Mouse (Mus musculus): ENCODE results near the gene Gmfg. TPM values are rescaled to one million over a fixed set of nuclear protein-coding genes. Genes with fewer than 3 reads are reported as not detected.
A peak's percentile ranks its signal among the peaks of the same experiment; 100 is the strongest.

The Gmfg gene
- polyA plus RNA-seq, 1 experiment from 2014 or later: 17.0 TPM

- H3K27me3 ChIP-seq (ENCODE audit: control insufficient read depth, insufficient read depth, low read length): no peaks in the 10 kb centered on the region
- no peaks in the 10 kb centered on the region for H3K9me3 ChIP-seq (ENCODE audit: control insufficient read depth, low read depth, low read length)
- H3K36me3 ChIP-seq (ENCODE audit: control insufficient read depth, insufficient read depth, low read length): peaks cover 78% of the 10 kb centered on the region
- no peak overlapping the region for H3K4me2 ChIP-seq (replicated peaks; ENCODE audit: low read depth, low read length)
- no peaks in the 10 kb centered on the region for H3K4me1 ChIP-seq (ENCODE audit: control insufficient read depth, insufficient read depth, low read length)
- no peak overlapping the region for H3K27ac ChIP-seq (ENCODE audit: low read length)
- no peak for ATAC-seq (ENCODE audit: insufficient number of reproducible peaks, insufficient read depth, low FRiP score, low read depth)
- no peak overlapping the region for H3K9ac ChIP-seq (replicated peaks; ENCODE audit: low read depth, low read length)
- H3K4me3 ChIP-seq (ENCODE audit: low read depth, low read length): no peak overlapping the region
- WGBS: 100% methylated on average over 1 of the region's 1 CpGs
Observed at GRCm38 (mm10) chr7:28401030-28401429, 36.2 kb upstream of the Gmfg start.

DNA sequence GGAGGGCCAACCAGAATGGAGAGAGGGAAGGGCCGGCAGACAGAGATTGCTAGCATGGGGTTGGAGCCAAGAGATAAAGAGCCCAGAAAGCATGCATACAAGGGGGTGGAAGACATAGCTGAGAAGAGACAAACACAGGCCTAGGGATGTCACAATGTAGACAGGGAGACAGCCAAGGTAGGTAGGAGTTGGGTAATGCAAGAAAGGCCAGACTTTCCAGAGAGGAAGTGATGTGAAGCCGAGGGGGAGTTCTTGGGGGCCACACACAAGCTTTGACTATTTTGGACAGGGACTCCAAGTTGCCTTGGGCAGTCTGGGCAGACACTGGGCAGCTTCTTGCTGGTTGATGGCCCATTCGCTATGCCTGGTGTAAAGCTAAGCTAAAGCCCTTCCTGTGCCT is 35.3 kb upstream of the Gmfg start:
- peaks cover 79% of the 10 kb centered on the region for H3K36me3 ChIP-seq (ENCODE audit: control insufficient read depth, insufficient read depth, low read length)
- no peaks in the 10 kb centered on the region for H3K9me3 ChIP-seq (ENCODE audit: control insufficient read depth, low read depth, low read length)
- H3K4me3 ChIP-seq (ENCODE audit: low read depth, low read length): no peak overlapping the region
- H3K27ac ChIP-seq (ENCODE audit: low read length): no peak overlapping the region
- H3K4me2 ChIP-seq (replicated peaks; ENCODE audit: low read depth, low read length): no peak overlapping the region
- no peaks in the 10 kb centered on the region for H3K4me1 ChIP-seq (ENCODE audit: control insufficient read depth, insufficient read depth, low read length)
- no peak overlapping the region for H3K9ac ChIP-seq (replicated peaks; ENCODE audit: low read depth, low read length)
- H3K27me3 ChIP-seq (ENCODE audit: control insufficient read depth, insufficient read depth, low read length): no peaks in the 10 kb centered on the region
- WGBS: 80% methylated on average over 3 of the region's 3 CpGs
- no peak for ATAC-seq (ENCODE audit: insufficient number of reproducible peaks, insufficient read depth, low FRiP score, low read depth)

- Histone ChIP-seq H3K27me3 (ENCODE audit: control insufficient read depth, insufficient read depth, low read length) (no peaks in the 10 kb centered on the region), H3K9me3 (ENCODE audit: control insufficient read depth, low read depth, low read length) (no peaks in the 10 kb centered on the region), H3K4me3 (ENCODE audit: low read depth, low read length) (no peak overlapping the region), H3K27ac (ENCODE audit: low read length) (no peak overlapping the region), H3K4me1 (ENCODE audit: control insufficient read depth, insufficient read depth, low read length) (no peaks in the 10 kb centered on the region), H3K4me2 (replicated peaks; ENCODE audit: low read depth, low read length) (no peak overlapping the region), H3K9ac (replicated peaks; ENCODE audit: low read depth, low read length) (no peak overlapping the region), H3K36me3 (ENCODE audit: control insufficient read depth, insufficient read depth, low read length) (peaks cover 63% of the 10 kb centered on the region)
- WGBS: 78% methylated on average over 3 of the region's 3 CpGs
- ATAC-seq (ENCODE audit: insufficient number of reproducible peaks, insufficient read depth, low FRiP score, low read depth): no peak
Observed at GRCm38 (mm10) chr7:28410841-28411475, 26.3 kb upstream of the Gmfg start.

GRCm38 (mm10) chr7:28412826-28413225 is 24.4 kb upstream of the Gmfg start:
- H3K27ac ChIP-seq (ENCODE audit: low read length): no peak overlapping the region
- H3K9ac ChIP-seq (replicated peaks; ENCODE audit: low read depth, low read length): no peak overlapping the region
- 85% methylated on average over 4 of the region's 4 CpGs for WGBS
- no peaks in the 10 kb centered on the region for H3K4me1 ChIP-seq (ENCODE audit: control insufficient read depth, insufficient read depth, low read length)
- H3K4me2 ChIP-seq (replicated peaks; ENCODE audit: low read depth, low read length): no peak overlapping the region
- H3K4me3 ChIP-seq (ENCODE audit: low read depth, low read length): no peak overlapping the region
- ATAC-seq (ENCODE audit: insufficient number of reproducible peaks, insufficient read depth, low FRiP score, low read depth): no peak
- H3K27me3 ChIP-seq (ENCODE audit: control insufficient read depth, insufficient read depth, low read length): no peaks in the 10 kb centered on the region
- no peaks in the 10 kb centered on the region for H3K9me3 ChIP-seq (ENCODE audit: control insufficient read depth, low read depth, low read length)
- H3K36me3 ChIP-seq (ENCODE audit: control insufficient read depth, insufficient read depth, low read length): peaks cover 49% of the 10 kb centered on the region

- ATAC-seq (ENCODE audit: insufficient number of reproducible peaks, insufficient read depth, low FRiP score, low read depth): no peak
- H3K9me3 ChIP-seq (ENCODE audit: control insufficient read depth, low read depth, low read length): no peaks in the 10 kb centered on the region
- 0 out of 2 replicates have a peak, but pooled peaks cover 3% of the 10 kb centered on the region for H3K4me1 ChIP-seq (ENCODE audit: control insufficient read depth, insufficient read depth, low read length)
- H3K4me2 ChIP-seq (replicated peaks; ENCODE audit: low read depth, low read length): no peak overlapping the region
- H3K9ac ChIP-seq (replicated peaks; ENCODE audit: low read depth, low read length): no peak overlapping the region
- no peak overlapping the region for H3K4me3 ChIP-seq (ENCODE audit: low read depth, low read length)
- H3K36me3 ChIP-seq (ENCODE audit: control insufficient read depth, insufficient read depth, low read length): peaks cover 52% of the 10 kb centered on the region
- H3K27me3 ChIP-seq (ENCODE audit: control insufficient read depth, insufficient read depth, low read length): no peaks in the 10 kb centered on the region
- H3K27ac ChIP-seq (ENCODE audit: low read length): no peak overlapping the region
Observed at GRCm38 (mm10) chr7:28417368-28417767, 19.9 kb upstream of the Gmfg start.

GRCm38 (mm10) chr7:28418096-28418670 is 19.1 kb upstream of the Gmfg start:
- no peaks in the 10 kb centered on the region for H3K27me3 ChIP-seq (ENCODE audit: control insufficient read depth, insufficient read depth, low read length)
- whole genome bisulfite sequencing: 71% methylated on average over 8 of the region's 8 CpGs
- ATAC-seq (ENCODE audit: insufficient number of reproducible peaks, insufficient read depth, low FRiP score, low read depth): peak; percentile 42; the same call in 1 of the 2 replicates
- peaks cover 52% of the 10 kb centered on the region for H3K36me3 ChIP-seq (ENCODE audit: control insufficient read depth, insufficient read depth, low read length)
- no peak overlapping the region for H3K4me2 ChIP-seq (replicated peaks; ENCODE audit: low read depth, low read length)
- H3K27ac ChIP-seq (ENCODE audit: low read length): no peak overlapping the region
- no peaks in the 10 kb centered on the region for H3K9me3 ChIP-seq (ENCODE audit: control insufficient read depth, low read depth, low read length)
- no peak overlapping the region for H3K4me3 ChIP-seq (ENCODE audit: low read depth, low read length)
- 0 out of 2 replicates have a peak, but pooled peaks cover 3% of the 10 kb centered on the region for H3K4me1 ChIP-seq (ENCODE audit: control insufficient read depth, insufficient read depth, low read length)
- H3K9ac ChIP-seq (replicated peaks; ENCODE audit: low read depth, low read length): no peak overlapping the region

DNA sequence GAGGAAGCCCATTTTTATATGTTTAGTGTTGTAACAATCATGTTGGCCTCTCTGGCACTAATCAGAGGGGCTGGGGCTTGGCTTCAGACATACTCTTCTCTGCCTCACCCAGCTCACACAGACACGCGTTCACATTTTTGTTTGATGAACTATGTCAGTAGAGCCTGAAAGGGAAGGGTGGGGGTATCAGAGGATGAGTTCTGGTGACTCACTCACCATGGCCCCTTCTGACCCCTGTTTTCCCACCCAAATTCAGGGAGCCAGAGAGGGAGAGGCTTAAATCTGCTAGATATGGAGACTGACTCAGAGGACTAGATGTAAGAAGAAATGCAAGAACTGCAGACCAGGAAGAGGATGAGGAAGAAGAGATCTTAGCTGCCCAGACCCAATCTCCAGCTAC is 17.8 kb upstream of the Gmfg start:
- Histone ChIP-seq H3K27ac (ENCODE audit: low read length) (no peak overlapping the region), H3K4me1 (ENCODE audit: control insufficient read depth, insufficient read depth, low read length) (0 out of 2 replicates have a peak, but pooled peaks cover 3% of the 10 kb centered on the region), H3K27me3 (ENCODE audit: control insufficient read depth, insufficient read depth, low read length) (no peaks in the 10 kb centered on the region), H3K9ac (replicated peaks; ENCODE audit: low read depth, low read length) (no peak overlapping the region), H3K36me3 (ENCODE audit: control insufficient read depth, insufficient read depth, low read length) (peaks cover 46% of the 10 kb centered on the region), H3K4me3 (ENCODE audit: low read depth, low read length) (no peak overlapping the region), H3K4me2 (replicated peaks; ENCODE audit: low read depth, low read length) (no peak overlapping the region), H3K9me3 (ENCODE audit: control insufficient read depth, low read depth, low read length) (no peaks in the 10 kb centered on the region)
- no peak for ATAC-seq (ENCODE audit: insufficient number of reproducible peaks, insufficient read depth, low FRiP score, low read depth)
- WGBS: 89% methylated on average over 2 of the region's 2 CpGs

DNA sequence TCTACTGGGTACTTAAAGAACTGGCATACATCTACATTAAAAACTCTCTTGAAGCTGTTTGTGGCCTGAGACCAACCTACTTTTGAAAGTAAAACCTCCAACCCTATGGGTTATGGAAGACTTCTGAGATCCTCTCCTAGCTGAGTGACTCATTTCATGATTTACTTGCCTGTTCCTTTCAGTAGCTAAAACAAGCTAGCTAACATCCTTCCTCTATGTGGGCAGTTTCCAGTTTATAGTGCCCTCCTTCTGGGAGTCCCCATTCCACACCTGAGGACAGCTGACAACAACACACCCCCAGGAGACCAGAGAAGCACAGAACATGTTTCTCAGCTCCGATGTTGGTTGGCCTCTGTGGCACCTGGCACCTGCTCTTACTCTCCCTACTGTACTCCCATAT is 14.2 kb upstream of the Gmfg start:
- peaks cover 41% of the 10 kb centered on the region for H3K36me3 ChIP-seq (ENCODE audit: control insufficient read depth, insufficient read depth, low read length)
- no peaks in the 10 kb centered on the region for H3K27me3 ChIP-seq (ENCODE audit: control insufficient read depth, insufficient read depth, low read length)
- H3K4me3 ChIP-seq (ENCODE audit: low read depth, low read length): no peak overlapping the region

DNA sequence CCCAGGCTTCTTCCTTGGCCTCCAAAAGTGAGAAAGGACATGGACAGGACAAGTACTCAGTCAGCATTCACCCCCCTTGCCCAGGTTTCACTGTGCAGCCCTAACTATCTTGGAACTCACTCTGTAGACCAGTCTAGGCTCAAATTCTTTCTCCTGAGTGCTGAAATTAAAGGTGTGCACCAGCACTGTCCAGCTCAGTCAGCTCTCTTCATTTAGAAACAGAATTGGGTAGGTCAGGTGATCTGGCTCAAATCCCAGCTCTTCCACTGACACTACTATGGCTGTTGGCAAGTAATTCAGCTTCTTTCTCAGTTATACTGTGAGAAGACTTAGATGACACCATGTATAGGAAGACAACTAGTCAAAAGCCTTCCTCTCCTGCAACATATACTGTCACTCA is 9.5 kb upstream of the Gmfg start:
- Histone ChIP-seq H3K4me3 (ENCODE audit: low read depth, low read length) (no peak overlapping the region), H3K36me3 (ENCODE audit: control insufficient read depth, insufficient read depth, low read length) (peaks cover 20% of the 10 kb centered on the region), H3K27me3 (ENCODE audit: control insufficient read depth, insufficient read depth, low read length) (no peaks in the 10 kb centered on the region), H3K27ac (ENCODE audit: low read length) (no peak overlapping the region), H3K4me1 (ENCODE audit: control insufficient read depth, insufficient read depth, low read length) (no peaks in the 10 kb centered on the region), H3K9ac (replicated peaks; ENCODE audit: low read depth, low read length) (no peak overlapping the region), H3K9me3 (ENCODE audit: control insufficient read depth, low read depth, low read length) (no peaks in the 10 kb centered on the region), H3K4me2 (replicated peaks; ENCODE audit: low read depth, low read length) (no peak overlapping the region)
- no peak for ATAC-seq (ENCODE audit: insufficient number of reproducible peaks, insufficient read depth, low FRiP score, low read depth)

More for the DNA sequence above, 14.2 kb upstream of the Gmfg start:
- H3K4me2 ChIP-seq (replicated peaks; ENCODE audit: low read depth, low read length): no peak overlapping the region
- 0 out of 2 replicates have a peak, but pooled peaks cover 2% of the 10 kb centered on the region for H3K4me1 ChIP-seq (ENCODE audit: control insufficient read depth, insufficient read depth, low read length)
- WGBS: 100% methylated on average over 1 of the region's 1 CpGs
- H3K9me3 ChIP-seq (ENCODE audit: control insufficient read depth, low read depth, low read length): no peaks in the 10 kb centered on the region
- H3K9ac ChIP-seq (replicated peaks; ENCODE audit: low read depth, low read length): no peak overlapping the region
- no peak overlapping the region for H3K27ac ChIP-seq (ENCODE audit: low read length)
- ATAC-seq (ENCODE audit: insufficient number of reproducible peaks, insufficient read depth, low FRiP score, low read depth): no peak

Data from stomach, embryonic 14.5 days (tissue).